Mouse (Mus musculus) mature B cell (primary cell): Measurements from ENCODE around the gene Bnip3.

Source experiments
- in situ Hi-C: fragments of 300-500 bp; cut with MboI; formaldehyde crosslinking; loops from 2 replicates; pipeline ENCODE4 v1.14.3; 2019

Gene Bnip3

DNA sequence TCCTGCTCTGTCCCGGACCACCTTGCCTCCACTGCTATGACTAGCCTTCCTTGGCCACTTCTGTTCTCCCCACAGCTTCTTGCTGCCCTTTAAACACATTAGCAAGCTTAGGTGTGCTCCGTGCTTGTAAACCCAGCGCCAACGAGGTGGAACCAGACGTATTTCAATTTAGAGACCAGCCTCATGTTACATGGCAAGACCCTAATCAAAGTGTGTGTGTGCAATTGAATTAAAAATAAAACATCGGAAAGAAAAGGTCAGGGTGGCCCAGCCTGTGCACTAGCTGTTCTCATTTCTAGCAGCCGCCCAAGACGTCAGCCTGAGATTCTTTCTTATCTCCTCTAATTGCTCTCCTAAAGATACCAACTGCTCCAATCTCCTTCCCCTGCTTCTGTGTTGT is 64.2 kb downstream of the Bnip3 start:
- in situ Hi-C loops, result no loop called here

DNA sequence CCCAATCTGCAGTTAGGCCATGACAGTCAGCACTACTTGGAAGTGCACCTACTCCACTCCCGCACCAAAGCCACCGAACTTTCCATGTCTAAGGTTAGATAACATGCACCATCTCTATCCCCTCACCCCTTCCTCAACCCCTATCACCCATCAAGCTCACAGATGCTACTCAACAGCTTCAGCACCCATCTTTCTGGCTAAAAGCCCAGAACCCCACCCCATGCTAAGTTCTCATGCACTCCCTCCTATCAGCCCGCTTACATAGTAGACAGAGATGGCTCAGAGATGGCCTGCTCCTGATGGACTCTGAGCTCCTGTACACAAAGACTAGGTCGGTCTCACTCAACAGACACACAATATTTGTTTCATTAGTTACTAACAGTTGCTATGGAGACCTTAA is 65.9 kb downstream of the Bnip3 start:
- in situ Hi-C loops, result loop anchor here (5.0 kb wide), 1 partner anchor 79 kb away; no protein-coding TSS in a partner anchor

GRCm38 (mm10) chr7:138841436-138842151 is 67.7 kb downstream of the Bnip3 start:
- in situ Hi-C loops, result loop anchor here (5.0 kb wide), 1 partner anchor 81 kb away; no protein-coding TSS in a partner anchor
